Mouse (Mus musculus) heart, embryonic 13.5 days (tissue): ENCODE measurements around the gene Utp4. TPM values are rescaled to one million over a fixed set of nuclear protein-coding genes. Genes with fewer than 3 reads are reported as not detected.

Experiments
- ATAC-seq: fragments of 200-750 bp; cut with Nextera tagmentation; 2 replicates; pipeline ENCODE4 v1.8.0; 2017; ENCODE audit warnings: moderate TSS enrichment; ENCODE audit not compliant: insufficient number of reproducible peaks, low FRiP score, low TSS enrichment; ENCODE audit errors: extremely low read depth
- H3K27ac ChIP-seq: fragments of 300-500 bp; sonication (generic); replicated peaks from 2 replicates; pipeline ENCODE4 v1.5.1; 2015; ENCODE audit warnings: moderate library complexity, mild to moderate bottlenecking, inconsistent platforms
- H3K27me3 ChIP-seq: fragments of 300-500 bp; sonication (generic); replicated peaks from 2 replicates; pipeline ENCODE4 v1.6.1; 2015; ENCODE audit warnings: mild to moderate bottlenecking, inconsistent platforms
- H3K36me3 ChIP-seq: fragments of 300-500 bp; sonication (generic); 2 replicates; pipeline ENCODE4 v1.6.1; 2015; ENCODE audit warnings: mild to moderate bottlenecking, inconsistent platforms
- H3K4me1 ChIP-seq: fragments of 300-500 bp; sonication (generic); 2 replicates; pipeline ENCODE4 v1.6.1; 2015; ENCODE audit warnings: inconsistent platforms
- H3K4me2 ChIP-seq: fragments of 300-500 bp; sonication (generic); 2 replicates; pipeline ENCODE4 v1.6.1; 2015; ENCODE audit warnings: inconsistent platforms, mild to moderate bottlenecking, moderate library complexity
- H3K4me3 ChIP-seq: fragments of 300-500 bp; sonication (generic); 2 replicates; pipeline ENCODE4 v1.5.1; 2015; ENCODE audit warnings: moderate library complexity, mild to moderate bottlenecking, inconsistent platforms
- H3K9ac ChIP-seq: fragments of 300-500 bp; sonication (generic); 2 replicates; pipeline ENCODE4 v1.6.1; 2015; ENCODE audit warnings: inconsistent platforms, mild to moderate bottlenecking, moderate library complexity
- H3K9me3 ChIP-seq: fragments of 300-500 bp; sonication (generic); 2 replicates; pipeline ENCODE4 v1.6.1; 2016; ENCODE audit warnings: inconsistent platforms
- WGBS: fragments of 180-500 bp; shearing (Covaris S2); methylation state at CpG from one replicate; pipeline ENCODE4 v1.1.7; 2015; ENCODE audit warnings: mixed read lengths; 5-methylcytosine and 5-hydroxymethylcytosine counted together
- polyA plus RNA-seq: library from polyadenylated mRNA; unstranded; fragments of >200 nt; fragmentation: Nextera tagmentation; extraction: Ambion mirVana; gene quantifications from 2 replicates; pipeline ENCODE4 v1.2.1, GENCODE M21; 2015

Utp4 gene
- polyA plus RNA-seq, 1 experiment from 2014 or later, result 43.6 TPM

DNA sequence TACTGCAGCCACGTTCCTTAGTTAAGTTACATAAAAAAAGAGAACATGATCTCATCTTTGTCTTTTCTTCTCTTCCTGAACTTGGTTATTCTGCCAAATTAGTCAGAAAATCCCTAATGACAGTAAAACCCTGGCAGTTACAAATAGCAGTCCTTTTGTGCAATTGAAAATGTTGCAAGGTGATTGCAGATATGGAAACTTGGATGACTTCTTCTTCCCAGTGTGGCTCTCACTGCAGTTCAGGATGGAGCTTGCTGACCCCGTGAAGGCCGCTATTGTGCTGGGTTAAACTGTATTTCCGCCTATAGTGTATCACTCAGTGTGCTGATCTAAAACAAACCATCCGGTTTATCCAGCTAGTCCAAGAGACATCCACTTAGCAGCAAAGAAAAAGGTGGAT lies 78.5 kb downstream of the Utp4 start:
- 53% methylated on average over 5 of the region's 5 CpGs for WGBS
- Histone ChIP-seq H3K4me1 (peaks cover 30% of the 10 kb centered on the region), H3K36me3 (no peaks in the 10 kb centered on the region), H3K9me3 (no peaks in the 10 kb centered on the region), H3K4me2 (no peak overlapping the region), H3K27ac (peak overlapping the region; percentile 86), H3K9ac (no peak overlapping the region), H3K27me3 (no peaks in the 10 kb centered on the region), H3K4me3 (no peak overlapping the region)
- ATAC-seq, result no peak

Other genes starting within 250 kb of the Utp4 start
- gene Tango6, start 210.6 kb upstream of the Utp4 start, polyA plus RNA-seq, result 6.4 and 7.6 TPM in 2 replicates
- gene Has3, start 23.4 kb upstream of the Utp4 start, polyA plus RNA-seq, result 0.04 and 0.18 TPM in 2 replicates
- 10.3 and 11.4 TPM in 2 replicates for gene Sntb2, start 42.1 kb downstream of the Utp4 start, polyA plus RNA-seq
- 46.1 and 50.3 TPM in 2 replicates for gene Vps4a, start 137.6 kb downstream of the Utp4 start, polyA plus RNA-seq
- gene Pdf, start 155.0 kb downstream of the Utp4 start, polyA plus RNA-seq, result 41.2 and 46.7 TPM in 2 replicates
- gene Cog8, start 163.1 kb downstream of the Utp4 start, polyA plus RNA-seq, result 24.8 and 25.9 TPM in 2 replicates
- gene Nip7, start 163.2 kb downstream of the Utp4 start, polyA plus RNA-seq, result 51.7 and 59.1 TPM in 2 replicates
- 0.41 TPM in 1 of 2 replicates, not detected in the other for gene Tmed6, start 172.0 kb downstream of the Utp4 start, polyA plus RNA-seq
- gene Terf2, start 202.9 kb downstream of the Utp4 start, polyA plus RNA-seq, result 9.9 and 10.7 TPM in 2 replicates